Mouse (Mus musculus): ENCODE data around the gene Tubb2a. TPM values are rescaled to one million over a fixed set of nuclear protein-coding genes. Genes with fewer than 3 reads are reported as not detected.
"Not testable (repeated sequence)": the region's sequence is repeated elsewhere in the genome, so short reads cannot be mapped to it uniquely, and the experiment has no call there.

The Tubb2a gene
- polyA plus RNA-seq, 1 experiment from 2014 or later, result 200 TPM

DNA sequence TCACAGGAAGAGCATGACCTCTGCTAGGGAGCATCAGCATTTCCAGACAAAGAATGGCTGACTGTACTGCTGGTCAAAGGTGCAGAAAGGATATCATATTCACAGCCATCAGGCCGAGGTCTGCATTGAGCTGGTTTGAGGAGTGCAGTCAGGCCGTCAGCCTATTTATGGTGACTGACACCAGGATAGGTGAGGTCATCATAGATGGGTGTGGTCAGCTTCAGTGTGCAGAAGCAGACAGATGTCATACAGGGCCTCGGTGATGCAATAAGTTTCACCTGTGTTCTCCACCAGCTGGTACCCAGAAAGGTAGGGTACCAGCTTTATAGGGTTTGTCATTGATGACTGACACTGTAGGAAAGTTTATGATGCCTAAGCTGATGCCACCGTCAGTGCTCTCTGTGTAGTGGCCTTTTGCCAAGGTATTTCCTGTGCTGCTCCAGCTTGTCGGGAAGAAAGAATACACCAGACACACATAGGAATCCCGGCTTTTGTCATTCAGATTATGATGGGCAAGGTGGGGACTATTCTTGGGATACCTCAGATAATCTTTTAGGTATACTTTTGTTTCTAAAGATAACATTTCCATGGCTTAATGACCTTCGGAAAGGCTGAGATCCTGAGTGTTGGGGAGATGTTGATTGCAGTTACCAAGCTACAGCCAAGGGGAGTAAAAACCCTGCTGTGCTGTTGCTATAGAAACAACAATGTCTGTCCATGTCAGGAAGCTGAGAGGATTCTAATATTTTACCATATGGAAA is 9.4 kb upstream of the Tubb2a start:
- DNase-seq (ENCODE audit: low spot score) (no peak), ATAC-seq (replicated peaks; ENCODE audit: low FRiP score, low TSS enrichment, low read depth) (no peak)
- Histone ChIP-seq H3K36me3 (ENCODE audit: control insufficient read depth, insufficient read depth, low read length) (no peaks in the 10 kb centered on the region), H3K4me3 (ENCODE audit: low read depth, low read length) (no peak overlapping the region), H3K4me2 (ENCODE audit: low read length) (no peak overlapping the region), H3K4me1 (replicated peaks; ENCODE audit: control insufficient read depth, insufficient read depth, low read length) (peaks cover 11% of the 10 kb centered on the region), H3K27me3 (replicated peaks; ENCODE audit: control insufficient read depth, insufficient read depth, low read length) (no peaks in the 10 kb centered on the region), H3K9me3 (ENCODE audit: control insufficient read depth, low read length) (no peaks in the 10 kb centered on the region), H3K9ac (ENCODE audit: low read length) (no peak overlapping the region), H3K27ac (ENCODE audit: low read depth) (no peak overlapping the region)
- WGBS, result 50% methylated on average over 7 of the region's 7 CpGs

DNA sequence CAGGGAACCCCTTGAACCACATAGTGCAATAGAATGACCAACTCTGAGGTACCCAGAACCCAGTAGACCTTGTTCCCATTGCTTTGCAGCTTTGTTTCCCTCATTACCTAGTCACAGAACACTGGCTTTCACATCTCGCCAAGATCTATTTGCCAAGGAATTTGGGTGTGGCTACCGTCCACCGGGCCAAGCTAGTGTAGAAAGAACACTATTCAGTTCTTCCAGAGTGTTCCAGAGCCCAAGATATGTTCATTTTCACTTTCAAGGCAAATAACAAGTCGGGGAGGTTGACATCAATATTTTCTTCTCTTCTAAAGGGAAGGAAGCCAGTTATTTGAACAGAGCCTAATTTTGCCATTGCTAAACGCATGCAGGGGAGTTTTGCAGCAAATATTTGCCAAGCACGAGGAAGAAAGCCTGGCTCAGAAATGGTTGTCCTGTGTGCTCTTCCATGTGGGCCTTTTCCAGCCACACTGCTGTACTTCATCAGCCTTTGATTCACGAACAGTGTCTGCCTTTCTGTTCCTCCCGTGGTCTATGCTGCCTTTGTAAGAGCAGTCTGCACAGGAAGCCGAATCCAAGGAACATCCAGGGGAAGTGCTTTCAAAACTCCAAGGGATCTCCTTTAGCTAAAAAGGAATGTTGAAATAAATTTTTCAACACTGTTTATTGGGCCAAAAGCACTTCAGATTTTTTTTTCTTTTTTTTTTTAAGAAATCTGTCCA is 6.4 kb upstream of the Tubb2a start:
- Histone ChIP-seq H3K27ac (ENCODE audit: low read depth) (no peak overlapping the region), H3K36me3 (ENCODE audit: control insufficient read depth, insufficient read depth, low read length) (no peaks in the 10 kb centered on the region), H3K4me2 (ENCODE audit: low read length) (no peak overlapping the region), H3K27me3 (replicated peaks; ENCODE audit: control insufficient read depth, insufficient read depth, low read length) (no peaks in the 10 kb centered on the region), H3K4me1 (replicated peaks; ENCODE audit: control insufficient read depth, insufficient read depth, low read length) (peaks cover 11% of the 10 kb centered on the region; the same call in 1 of the 2 replicates), H3K4me3 (ENCODE audit: low read depth, low read length) (no peak overlapping the region), H3K9me3 (ENCODE audit: control insufficient read depth, low read length) (no peaks in the 10 kb centered on the region), H3K9ac (ENCODE audit: low read length) (no peak overlapping the region)
- DNase-seq (ENCODE audit: low spot score) (no peak), ATAC-seq (replicated peaks; ENCODE audit: low FRiP score, low TSS enrichment, low read depth) (no peak)
- 49% methylated on average over 9 of the region's 9 CpGs for WGBS

DNA sequence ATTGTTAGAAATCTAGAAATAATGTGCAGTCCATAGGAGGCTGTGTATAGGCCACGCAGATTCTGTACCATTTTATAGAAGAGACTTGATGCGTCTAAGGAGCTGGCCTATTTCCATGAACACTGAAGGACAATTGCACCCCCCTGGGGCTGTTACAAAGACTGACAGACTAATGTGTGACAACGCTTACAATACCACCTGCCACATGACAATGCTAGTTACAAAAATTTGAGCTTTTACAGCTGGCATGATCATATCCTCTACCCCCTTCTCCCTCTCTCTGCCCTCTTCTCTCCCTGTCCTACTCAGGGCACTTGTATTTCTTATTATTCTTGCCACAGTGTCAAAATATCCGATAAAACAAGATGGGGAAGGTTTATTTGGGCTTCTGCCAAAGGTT is 4.1 kb upstream of the Tubb2a start:
- H3K36me3 ChIP-seq (ENCODE audit: control insufficient read depth, insufficient read depth, low read length), result no peaks in the 10 kb centered on the region
- H3K4me2 ChIP-seq (ENCODE audit: low read length), result no peak overlapping the region
- H3K9ac ChIP-seq (ENCODE audit: low read length), result no peak overlapping the region
- no peaks in the 10 kb centered on the region for H3K27me3 ChIP-seq (replicated peaks; ENCODE audit: control insufficient read depth, insufficient read depth, low read length)
- H3K4me3 ChIP-seq (ENCODE audit: low read depth, low read length), result no peak overlapping the region
- DNase-seq (ENCODE audit: low spot score) (no peak), ATAC-seq (replicated peaks; ENCODE audit: low FRiP score, low TSS enrichment, low read depth) (no peak)
- peaks cover 9% of the 10 kb centered on the region for H3K4me1 ChIP-seq (replicated peaks; ENCODE audit: control insufficient read depth, insufficient read depth, low read length)
- no peak overlapping the region for H3K27ac ChIP-seq (ENCODE audit: low read depth)
- WGBS, result 74% methylated on average over 4 of the region's 4 CpGs
- H3K9me3 ChIP-seq (ENCODE audit: control insufficient read depth, low read length), result no peaks in the 10 kb centered on the region

DNA sequence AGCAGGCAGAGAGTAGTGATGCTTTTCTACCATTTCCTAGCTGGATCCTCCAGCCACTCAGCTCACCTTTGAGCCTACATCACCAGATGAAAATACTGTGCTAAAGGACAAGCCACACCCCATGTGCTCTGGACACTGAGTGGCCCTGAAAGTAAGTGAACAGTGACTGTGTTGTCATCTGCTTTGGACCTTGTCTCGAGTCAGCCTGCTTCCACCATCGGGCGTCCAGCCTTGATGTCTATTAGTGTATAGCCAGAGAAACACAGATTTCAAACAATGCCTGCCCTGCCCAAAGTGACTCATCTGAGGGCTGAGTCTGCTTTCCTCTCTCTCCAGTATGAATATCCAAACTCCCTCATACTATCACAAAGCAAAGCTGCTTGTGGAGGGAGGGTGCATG is 2.0 kb upstream of the Tubb2a start:
- 86% methylated on average over 3 of the region's 3 CpGs for whole genome bisulfite sequencing
- H3K4me3 ChIP-seq (ENCODE audit: low read depth, low read length), result no peak overlapping the region
- ATAC-seq (replicated peaks; ENCODE audit: low FRiP score, low TSS enrichment, low read depth) (no peak), DNase-seq (ENCODE audit: low spot score) (no peak)
- H3K9me3 ChIP-seq (ENCODE audit: control insufficient read depth, low read length), result no peaks in the 10 kb centered on the region
- H3K27ac ChIP-seq (ENCODE audit: low read depth), result no peak overlapping the region
- H3K4me1 ChIP-seq (replicated peaks; ENCODE audit: control insufficient read depth, insufficient read depth, low read length), result peaks cover 13% of the 10 kb centered on the region
- H3K36me3 ChIP-seq (ENCODE audit: control insufficient read depth, insufficient read depth, low read length), result peaks cover 6% of the 10 kb centered on the region; the same call in 1 of the 2 replicates
- H3K9ac ChIP-seq (ENCODE audit: low read length), result no peak overlapping the region
- no peak overlapping the region for H3K4me2 ChIP-seq (ENCODE audit: low read length)
- H3K27me3 ChIP-seq (replicated peaks; ENCODE audit: control insufficient read depth, insufficient read depth, low read length), result no peaks in the 10 kb centered on the region

DNA sequence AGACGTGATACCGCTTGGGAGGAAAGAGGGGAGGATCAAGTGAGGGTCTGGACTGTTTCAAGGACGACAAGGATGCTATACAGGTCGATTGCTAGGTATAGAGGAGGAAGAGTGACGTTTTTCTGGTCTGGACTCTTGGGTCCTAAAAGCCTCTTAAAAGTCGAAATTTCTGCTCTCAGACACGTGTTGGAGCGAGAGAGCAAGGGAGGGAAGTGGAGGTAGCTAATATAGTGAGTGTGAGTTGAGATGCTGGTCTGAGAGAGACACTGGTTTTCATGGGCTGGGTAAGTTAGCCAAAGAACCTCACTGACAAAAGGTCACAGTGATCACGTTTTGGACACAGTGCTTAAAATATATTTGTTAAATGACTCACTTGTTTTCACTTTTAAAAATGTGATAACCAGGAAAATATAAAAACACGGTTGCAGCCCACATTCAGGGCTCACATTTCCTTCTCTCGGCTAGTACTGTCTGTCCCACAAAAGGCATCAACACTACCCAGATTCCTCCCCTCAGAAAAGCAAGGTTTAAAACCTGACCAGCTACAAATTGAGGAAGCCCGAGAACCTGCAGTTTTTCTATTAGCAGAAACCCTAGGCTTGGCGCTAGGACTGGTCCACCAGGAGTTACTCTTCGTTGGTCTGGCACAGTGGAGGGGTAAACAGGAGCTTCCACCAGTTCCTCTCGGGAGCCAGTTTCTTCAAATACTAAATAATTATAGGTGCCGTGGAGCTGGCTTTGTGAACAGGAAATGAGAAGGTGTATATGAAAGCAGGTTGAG is 883 bp upstream of the Tubb2a start:
- H3K9ac ChIP-seq (ENCODE audit: low read length), result no peak overlapping the region
- H3K4me3 ChIP-seq (ENCODE audit: low read depth, low read length), result peak overlapping the region; percentile 72; the same call in 1 of the 2 replicates
- peaks cover 10% of the 10 kb centered on the region for H3K36me3 ChIP-seq (ENCODE audit: control insufficient read depth, insufficient read depth, low read length)
- no peaks in the 10 kb centered on the region for H3K27me3 ChIP-seq (replicated peaks; ENCODE audit: control insufficient read depth, insufficient read depth, low read length)
- ATAC-seq (replicated peaks; ENCODE audit: low FRiP score, low TSS enrichment, low read depth) (0 out of 2 replicates have a peak, but pooled peaks have one; percentile 7), DNase-seq (ENCODE audit: low spot score) (no peak)
- H3K4me1 ChIP-seq (replicated peaks; ENCODE audit: control insufficient read depth, insufficient read depth, low read length), result peaks cover 7% of the 10 kb centered on the region
- H3K27ac ChIP-seq (ENCODE audit: low read depth), result no peak overlapping the region; the same call in 1 of the 2 replicates
- 36% methylated on average over 16 of the region's 16 CpGs for WGBS
- no peaks in the 10 kb centered on the region for H3K9me3 ChIP-seq (ENCODE audit: control insufficient read depth, low read length)
- peak overlapping the region; percentile 85 for H3K4me2 ChIP-seq (ENCODE audit: low read length)

DNA sequence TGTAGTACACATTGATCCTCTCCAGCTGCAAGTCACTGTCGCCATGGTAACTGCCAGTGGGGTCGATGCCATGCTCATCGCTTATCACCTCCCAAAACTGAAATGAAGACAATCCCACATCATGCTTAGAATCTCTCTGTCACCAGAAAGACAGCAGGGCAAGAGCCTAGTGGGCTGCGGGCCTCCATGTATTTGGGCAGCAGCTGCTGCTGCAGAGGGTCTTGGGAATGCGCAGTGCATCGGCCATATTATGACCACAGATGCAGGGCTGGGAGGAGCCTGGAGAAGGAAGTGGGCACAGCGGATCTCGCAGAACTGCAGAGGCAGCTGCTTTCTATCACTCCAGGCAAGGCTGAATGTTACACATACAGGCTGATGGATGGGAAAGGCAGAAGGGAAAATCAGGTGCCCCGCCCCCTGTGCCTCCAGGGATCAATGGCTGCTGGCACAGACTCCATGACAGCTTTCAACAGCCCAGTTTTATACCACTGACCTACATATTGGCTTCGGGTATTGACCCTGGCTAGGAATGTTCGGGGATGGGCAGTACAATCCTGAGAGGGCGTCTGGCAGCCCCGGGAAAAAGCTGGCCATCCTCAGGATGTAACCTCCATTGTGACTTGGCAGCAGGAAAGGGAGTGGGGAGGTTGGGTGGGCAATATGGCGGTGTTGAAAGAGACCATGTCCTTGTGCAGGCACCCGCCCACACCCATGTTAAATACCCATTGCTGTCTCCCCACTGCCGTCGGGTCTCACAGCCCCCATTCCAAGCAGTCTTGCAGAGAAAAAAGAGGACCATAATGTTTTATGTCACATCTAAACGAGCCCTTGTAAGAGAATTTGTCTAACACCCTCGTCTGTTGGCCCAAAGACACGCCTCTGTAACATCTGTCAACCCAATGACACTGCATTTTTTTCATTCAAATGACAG is 981 bp downstream of the Tubb2a start:
- Histone ChIP-seq H3K4me2 (ENCODE audit: low read length) (peak overlapping the region; percentile 85), H3K4me1 (replicated peaks; ENCODE audit: control insufficient read depth, insufficient read depth, low read length) (peaks cover 7% of the 10 kb centered on the region), H3K9ac (ENCODE audit: low read length) (peak overlapping the region; percentile 68), H3K4me3 (ENCODE audit: low read depth, low read length) (peak overlapping the region; percentile 72), H3K27ac (ENCODE audit: low read depth) (peak overlapping the region; percentile 65), H3K27me3 (replicated peaks; ENCODE audit: control insufficient read depth, insufficient read depth, low read length) (no peaks in the 10 kb centered on the region), H3K36me3 (ENCODE audit: control insufficient read depth, insufficient read depth, low read length) (peaks cover 15% of the 10 kb centered on the region), H3K9me3 (ENCODE audit: control insufficient read depth, low read length) (no peaks in the 10 kb centered on the region)
- 0 out of 2 replicates have a peak, but pooled peaks have one; percentile 25 for ATAC-seq (replicated peaks; ENCODE audit: low FRiP score, low TSS enrichment, low read depth)
- peak; percentile 73 for DNase-seq (ENCODE audit: low spot score)
- 25% methylated on average over 20 of the region's 20 CpGs for WGBS

DNA sequence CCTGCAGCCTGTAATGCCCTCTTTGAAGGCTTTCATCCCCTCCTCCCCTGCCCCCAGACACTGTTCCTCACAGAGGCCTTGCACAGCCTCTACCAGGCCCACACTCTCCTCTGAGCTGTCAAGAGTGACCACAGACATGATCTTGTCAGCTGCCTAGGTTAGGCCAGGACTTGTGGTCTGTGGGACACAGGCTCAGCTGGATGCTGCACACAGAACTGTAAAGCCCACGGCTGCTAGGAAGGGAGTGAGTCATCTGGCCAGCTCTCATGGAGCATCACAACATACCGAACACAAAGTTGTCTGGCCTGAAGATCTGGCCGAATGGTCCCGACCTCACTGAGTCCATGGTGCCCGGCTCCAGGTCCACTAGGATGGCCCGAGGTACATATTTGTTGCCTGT is 1.9 kb downstream of the Tubb2a start:
- 82% methylated on average over 6 of the region's 6 CpGs for WGBS
- not testable (repeated sequence) for DNase-seq (ENCODE audit: low spot score); H3K4me2 ChIP-seq (ENCODE audit: low read length)

DNA sequence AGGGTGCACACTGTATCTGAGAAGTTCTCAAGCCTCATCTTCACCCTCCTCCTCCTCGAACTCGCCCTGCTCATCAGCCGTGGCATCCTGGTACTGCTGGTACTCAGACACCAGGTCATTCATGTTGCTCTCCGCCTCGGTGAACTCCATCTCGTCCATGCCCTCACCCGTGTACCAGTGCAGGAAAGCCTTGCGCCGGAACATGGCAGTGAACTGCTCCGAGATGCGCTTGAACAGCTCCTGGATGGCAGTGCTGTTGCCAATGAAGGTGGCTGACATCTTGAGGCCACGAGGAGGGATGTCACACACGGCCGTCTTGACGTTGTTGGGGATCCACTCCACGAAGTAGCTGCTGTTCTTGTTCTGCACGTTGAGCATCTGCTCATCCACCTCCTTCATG is 3.4 kb downstream of the Tubb2a start:
- 99% methylated on average over 8 of the region's 17 CpGs for WGBS
- not testable (repeated sequence) for DNase-seq (ENCODE audit: low spot score); H3K9me3 ChIP-seq (ENCODE audit: control insufficient read depth, low read length); H3K4me2 ChIP-seq (ENCODE audit: low read length); H3K4me1 ChIP-seq (replicated peaks; ENCODE audit: control insufficient read depth, insufficient read depth, low read length); H3K27ac ChIP-seq (ENCODE audit: low read depth); H3K4me3 ChIP-seq (ENCODE audit: low read depth, low read length); ATAC-seq (replicated peaks; ENCODE audit: low FRiP score, low TSS enrichment, low read depth); H3K9ac ChIP-seq (ENCODE audit: low read length); H3K27me3 ChIP-seq (replicated peaks; ENCODE audit: control insufficient read depth, insufficient read depth, low read length)
- peaks cover 15% of the 10 kb centered on the region for H3K36me3 ChIP-seq (ENCODE audit: control insufficient read depth, insufficient read depth, low read length)

More for the DNA sequence above, 1.9 kb downstream of the Tubb2a start:
- not testable (repeated sequence) for H3K27ac ChIP-seq (ENCODE audit: low read depth); H3K4me3 ChIP-seq (ENCODE audit: low read depth, low read length); H3K4me1 ChIP-seq (replicated peaks; ENCODE audit: control insufficient read depth, insufficient read depth, low read length); H3K9ac ChIP-seq (ENCODE audit: low read length); H3K27me3 ChIP-seq (replicated peaks; ENCODE audit: control insufficient read depth, insufficient read depth, low read length); H3K9me3 ChIP-seq (ENCODE audit: control insufficient read depth, low read length); ATAC-seq (replicated peaks; ENCODE audit: low FRiP score, low TSS enrichment, low read depth)
- peaks cover 15% of the 10 kb centered on the region for H3K36me3 ChIP-seq (ENCODE audit: control insufficient read depth, insufficient read depth, low read length)

Data from intestine, embryonic 14.5 days (tissue).